Mouse (Mus musculus) brain, embryonic 14.5 days (tissue): ENCODE measurements at regions not wholly inside any gene's neighbourhood (a gene's known extent, or its start where the extent isn't known, plus 50 kb on each side); places are given as distances from the start of the nearest gene placed in this dataset.

Experiments used
- CTCF ChIP-seq: fragments of 200-500 bp; IDR thresholded peaks from 2 replicates; pipeline ENCODE4 v1.5.1; 2012; ENCODE audit warnings: inconsistent platforms, mild to moderate bottlenecking, moderate library complexity, borderline replicate concordance; ENCODE audit not compliant: insufficient read depth, insufficient read length; ENCODE audit errors: extremely low read depth
- POLR2A ChIP-seq: fragments of 200-500 bp; IDR thresholded peaks from 2 replicates; pipeline ENCODE4 v1.6.1; 2012; ENCODE audit warnings: mild to moderate bottlenecking, inconsistent platforms, borderline replicate concordance; ENCODE audit not compliant: poor library complexity, insufficient read depth, insufficient read length, severe bottlenecking; ENCODE audit errors: extremely low read depth

DNA sequence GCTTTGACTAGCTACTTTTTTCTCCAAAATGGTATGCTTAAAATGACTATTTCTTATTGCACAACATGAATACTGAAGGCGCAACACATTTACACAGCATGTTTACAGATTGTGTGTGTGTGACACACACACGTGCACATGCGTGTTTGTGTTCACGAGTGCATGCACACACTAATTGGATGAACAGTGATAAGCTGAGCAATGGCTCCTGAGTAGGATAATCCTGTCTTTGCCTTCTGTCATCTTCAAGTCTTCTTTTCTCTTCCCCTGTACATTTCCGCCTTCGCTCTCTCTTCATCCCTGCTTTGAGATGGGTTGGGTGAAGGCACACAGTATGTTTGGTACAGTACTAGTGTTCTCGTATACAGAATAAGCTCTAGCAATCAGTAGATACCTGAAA is 106.5 kb upstream of the Mkln1 start:
- TF ChIP-seq CTCF (no peak), POLR2A (no peak)
